Mouse (Mus musculus): ENCODE data around the gene Uba3.

GRCm38 (mm10) chr6:97142611-97143010 lies 62.8 kb downstream of the Uba3 start:
- TF ChIP-seq CTCF (IDR thresholded peaks at IDR 0.05; ENCODE audit: low read depth), result no peak
- TF ChIP-seq EP300 (IDR thresholded peaks at IDR 0.05; ENCODE audit: low read depth), result no peak

Measured in heart, postnatal 0 days (tissue).